Mouse (Mus musculus): ENCODE data around the gene Hoxc9. TPM values are rescaled to one million over a fixed set of nuclear protein-coding genes. Genes with fewer than 3 reads are reported as not detected.

The Hoxc9 gene
- total RNA-seq, 2 experiments from 2014 or later, result 5.7 to 5.8 TPM

DNA sequence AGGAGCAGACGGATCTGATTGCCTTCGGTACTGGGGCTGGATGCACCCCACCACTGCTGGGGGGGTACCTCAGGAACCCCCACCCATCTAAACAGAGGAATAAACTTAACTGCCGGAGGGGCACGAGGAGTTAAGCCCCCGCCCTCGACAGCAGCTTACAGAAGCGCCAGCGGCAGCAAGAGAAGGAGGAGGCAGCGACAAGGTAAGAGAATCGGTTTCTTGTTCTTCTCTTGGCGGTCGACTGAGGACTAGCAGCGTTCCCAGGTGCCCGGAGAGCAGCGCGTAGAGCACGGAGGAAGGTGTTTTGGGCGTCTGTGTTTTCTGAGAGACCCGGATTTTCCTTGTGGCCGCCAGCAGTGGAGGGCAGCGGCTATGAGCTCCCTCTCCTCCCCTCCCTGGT is 4.0 kb upstream of the Hoxc9 start:
- no peak for DNase-seq
- intact Hi-C loops (cut with DNase I; ENCODE audit: low total_unique reads), result no loop called here

- intact Hi-C loops (cut with DNase I; ENCODE audit: low total_unique reads), result no loop called here
- no peak for DNase-seq
Measured at GRCm38 (mm10) chr15:102972753-102973152, 3.5 kb upstream of the Hoxc9 start.

DNA sequence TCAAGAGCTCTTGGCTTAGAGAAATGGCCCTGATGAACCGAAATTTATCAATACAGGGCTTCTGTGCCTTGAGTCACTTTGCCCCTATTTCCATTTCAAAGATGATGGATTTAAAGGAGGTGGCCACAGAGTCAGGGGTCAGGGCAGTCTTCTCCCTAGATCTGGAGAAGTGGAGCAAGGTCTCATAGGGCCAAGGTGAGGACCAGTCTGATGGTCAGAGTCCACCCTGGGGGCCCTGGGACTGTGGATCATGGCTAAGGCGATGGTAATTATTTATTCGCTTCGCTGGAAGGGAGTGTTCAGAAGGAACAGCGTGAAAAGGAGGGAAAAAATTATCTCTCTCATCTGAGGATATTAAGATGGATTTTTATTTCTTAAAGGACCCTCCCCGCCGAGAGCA is 1.2 kb upstream of the Hoxc9 start:
- no peak for DNase-seq
- intact Hi-C loops (cut with DNase I; ENCODE audit: low total_unique reads), result no loop called here

DNA sequence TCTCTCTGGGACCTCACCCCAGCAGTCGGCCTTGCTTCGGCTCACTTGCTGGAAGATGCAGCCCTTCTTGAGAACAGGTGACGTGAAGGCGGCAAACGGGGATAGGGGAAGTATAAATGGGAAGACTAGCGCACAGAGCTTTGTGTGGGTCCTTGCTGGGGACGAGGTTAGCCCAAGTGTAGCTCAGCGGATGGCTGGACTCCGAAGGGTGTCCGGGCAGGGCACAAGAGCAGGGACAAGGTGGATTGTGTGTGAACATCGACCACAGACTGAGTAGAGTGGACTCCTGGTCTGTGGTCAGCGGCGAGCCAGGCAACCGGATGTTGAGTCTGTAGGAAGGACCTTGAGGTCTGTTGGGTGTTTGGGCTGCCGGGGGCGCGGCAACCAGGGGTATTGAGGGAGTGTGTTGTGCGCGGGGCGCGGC is 539 bp upstream of the Hoxc9 start:
- intact Hi-C loops (cut with DNase I; ENCODE audit: low total_unique reads), result no loop called here
- no peak for DNase-seq

- intact Hi-C loops (cut with DNase I; ENCODE audit: low total_unique reads), result no loop called here
- no peak for DNase-seq
Measured at GRCm38 (mm10) chr15:102976631-102977422, 588 bp downstream of the Hoxc9 start.

GRCm38 (mm10) chr15:102977423-102977974 is 1.3 kb downstream of the Hoxc9 start:
- intact Hi-C loops (cut with DNase I; ENCODE audit: low total_unique reads), result no loop called here
- DNase-seq, result no peak

- DNase-seq, result no peak
- intact Hi-C loops (cut with DNase I; ENCODE audit: low total_unique reads), result no loop called here
Measured at GRCm38 (mm10) chr15:102978615-102979515, 2.6 kb downstream of the Hoxc9 start.

DNA sequence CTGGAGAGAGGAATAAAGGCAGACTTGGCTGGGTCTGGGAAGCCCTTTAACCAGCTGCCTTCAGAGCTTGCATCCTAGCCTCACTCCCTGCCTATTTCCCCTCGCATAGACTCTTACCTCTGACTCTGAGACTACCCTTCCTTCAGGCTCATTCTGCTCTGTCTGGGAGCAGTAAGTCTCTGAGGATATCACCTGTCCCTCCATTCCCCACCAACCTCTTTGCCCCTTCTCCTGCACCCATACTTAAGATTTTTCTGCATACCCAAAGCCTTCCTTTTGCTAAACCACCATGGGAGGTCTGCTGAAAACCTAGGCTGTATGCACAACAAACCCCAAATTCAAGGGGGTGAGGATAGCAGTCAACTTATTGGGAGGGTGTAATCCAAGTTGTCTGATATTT is 3.7 kb downstream of the Hoxc9 start:
- intact Hi-C loops (cut with DNase I; ENCODE audit: low total_unique reads), result no loop called here
- DNase-seq, result no peak

GRCm38 (mm10) chr15:102980352-102980751 is 4.1 kb downstream of the Hoxc9 start:
- DNase-seq, result no peak
- intact Hi-C loops (cut with DNase I; ENCODE audit: low total_unique reads), result no loop called here

GRCm38 (mm10) chr15:102980912-102981311 is 4.7 kb downstream of the Hoxc9 start:
- intact Hi-C loops (cut with DNase I; ENCODE audit: low total_unique reads), result no loop called here

DNA sequence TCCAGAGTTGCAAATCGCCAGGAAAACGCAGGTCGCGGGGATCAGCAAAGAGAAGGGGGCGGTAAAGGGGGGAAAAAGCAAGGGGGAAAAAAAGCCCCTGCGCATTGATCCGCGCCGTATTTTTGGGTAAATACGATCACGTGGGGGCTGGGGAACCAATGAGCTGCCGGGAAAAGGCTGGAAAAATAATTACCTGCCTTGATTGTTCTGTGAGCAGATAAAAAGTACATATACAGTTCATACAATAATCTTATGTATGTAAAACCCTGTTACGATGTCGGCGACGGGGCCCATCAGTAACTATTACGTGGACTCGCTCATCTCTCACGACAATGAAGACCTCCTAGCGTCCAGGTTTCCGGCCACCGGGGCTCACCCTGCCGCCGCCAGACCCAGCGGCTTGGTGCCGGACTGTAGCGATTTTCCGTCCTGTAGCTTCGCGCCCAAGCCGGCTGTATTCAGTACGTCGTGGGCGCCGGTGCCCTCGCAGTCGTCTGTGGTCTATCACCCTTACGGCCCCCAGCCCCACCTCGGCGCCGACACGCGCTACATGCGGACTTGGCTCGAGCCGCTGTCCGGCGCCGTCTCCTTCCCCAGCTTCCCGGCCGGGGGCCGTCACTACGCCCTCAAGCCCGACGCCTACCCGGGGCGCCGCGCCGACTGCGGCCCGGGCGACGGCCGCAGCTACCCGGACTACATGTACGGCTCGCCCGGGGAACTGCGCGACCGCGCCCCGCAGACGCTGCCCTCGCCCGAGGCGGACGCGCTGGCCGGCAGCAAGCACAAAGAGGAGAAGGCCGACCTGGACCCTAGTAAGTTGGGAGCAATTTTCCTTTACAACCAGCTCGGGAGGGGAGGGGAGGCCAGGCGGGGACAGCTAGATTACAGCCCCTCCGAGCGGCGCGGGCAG is 5.4 kb downstream of the Hoxc9 start:
- DNase-seq, result peak; percentile 74
- intact Hi-C loops (cut with DNase I; ENCODE audit: low total_unique reads), result no loop called here

More at GRCm38 (mm10) chr15:102980912-102981311, 4.7 kb downstream of the Hoxc9 start:
- no peak for DNase-seq

- intact Hi-C loops (cut with DNase I; ENCODE audit: low total_unique reads), result no loop called here
- DNase-seq, result no peak
Measured at GRCm38 (mm10) chr15:102983716-102984115, 7.5 kb downstream of the Hoxc9 start.

- intact Hi-C loops (cut with DNase I; ENCODE audit: low total_unique reads), result no loop called here
- no peak for DNase-seq
Measured at GRCm38 (mm10) chr15:102984521-102984920, 8.3 kb downstream of the Hoxc9 start.

DNA sequence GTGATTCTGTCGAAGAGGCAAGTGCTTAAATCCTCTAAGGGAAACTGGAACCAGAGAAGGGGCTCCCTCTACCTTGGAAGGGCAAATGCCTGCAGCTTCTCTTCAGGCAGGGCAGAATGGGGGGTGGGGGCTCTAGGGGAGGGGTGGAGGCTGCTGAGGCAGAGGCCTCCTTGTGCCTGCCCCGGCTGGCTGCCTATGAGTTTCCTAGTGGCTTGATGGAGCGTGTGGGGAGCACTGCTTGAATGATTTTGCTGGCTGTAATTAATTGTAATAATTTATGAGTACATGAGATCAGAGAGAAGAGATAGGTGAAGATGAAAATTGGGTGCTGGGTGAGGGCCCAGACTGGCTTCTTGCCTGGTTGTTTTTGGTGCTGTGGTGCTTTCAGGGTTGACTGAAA is 8.7 kb downstream of the Hoxc9 start:
- intact Hi-C loops (cut with DNase I; ENCODE audit: low total_unique reads), result loop anchor here (5.0 kb wide), 2 partner anchors 137 to 182 kb away; partner anchors contain the start of gene Smug1
- DNase-seq, result no peak

DNA sequence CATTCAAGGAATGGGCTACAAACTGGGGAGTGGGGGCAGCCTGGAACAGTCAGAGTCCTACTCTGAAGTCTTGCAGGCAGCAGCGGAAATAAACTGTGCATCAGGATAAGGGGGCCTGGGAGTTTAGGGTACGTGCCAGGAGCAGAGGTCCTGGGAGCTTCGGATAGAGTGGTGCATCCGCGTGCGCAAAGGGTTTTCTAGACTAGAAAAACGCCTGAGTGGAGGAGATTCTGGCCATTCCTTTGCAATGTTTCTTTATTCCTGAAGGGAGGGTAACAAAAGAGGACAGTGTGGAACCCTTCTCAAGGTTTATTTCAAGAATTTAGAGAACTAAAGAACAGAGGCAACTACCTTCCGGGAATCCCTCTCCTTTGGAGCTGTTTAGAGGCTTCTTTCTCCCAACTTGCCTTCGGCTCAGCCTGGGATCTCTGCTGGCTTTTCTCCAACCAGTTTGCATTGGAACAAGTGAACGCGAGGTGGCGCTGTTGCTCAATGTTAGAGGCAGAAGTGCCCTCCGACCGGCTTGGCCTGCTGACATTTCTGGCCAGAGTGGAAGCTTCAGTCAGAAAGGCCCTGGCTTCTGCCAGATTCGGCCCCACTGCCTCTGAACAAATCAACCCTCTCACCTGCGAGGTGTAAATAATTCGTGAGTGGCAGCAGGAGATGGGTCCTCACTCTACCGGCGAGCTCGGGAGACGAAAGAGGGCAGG is 11.0 kb downstream of the Hoxc9 start:
- DNase-seq, result peak; percentile 93
- intact Hi-C loops (cut with DNase I; ENCODE audit: low total_unique reads), result loop anchor here (5.0 kb wide), 2 partner anchors 135 to 180 kb away; partner anchors contain the start of gene Smug1

DNA sequence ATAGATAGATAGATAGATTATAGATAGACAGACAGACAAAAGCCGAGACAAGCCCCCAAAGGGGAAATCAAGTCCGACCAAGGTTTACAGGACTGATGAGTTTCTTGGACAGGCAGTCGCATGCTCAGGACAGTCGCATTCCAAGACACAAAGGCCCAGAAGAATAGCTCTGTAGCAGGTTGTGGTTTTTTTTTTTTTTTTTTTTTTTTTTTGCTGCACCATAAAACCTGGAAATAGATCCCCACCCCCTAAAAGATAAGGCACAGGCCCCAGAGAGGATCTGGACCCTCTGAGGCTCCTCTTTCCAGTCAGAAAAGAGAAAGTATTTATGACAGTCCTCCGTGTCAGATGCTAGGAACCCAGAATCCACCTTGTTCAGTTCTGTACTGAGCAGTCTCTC is 11.8 kb downstream of the Hoxc9 start:
- intact Hi-C loops (cut with DNase I; ENCODE audit: low total_unique reads), result loop anchor here (5.0 kb wide), 2 partner anchors 134 to 179 kb away; partner anchors contain the start of gene Smug1
- no peak for DNase-seq

GRCm38 (mm10) chr15:102990461-102991397 is 14.5 kb downstream of the Hoxc9 start, which contains the start of gene Hoxc8:
Hoxc8 (plus strand) TSS chr15:102990607.
- no peak for DNase-seq
- intact Hi-C loops (cut with DNase I; ENCODE audit: low total_unique reads), result no loop called here

All from gastrocnemius, postnatal 14 days (tissue).